Mouse (Mus musculus) heart, postnatal 14 days (tissue): ENCODE measurements around the gene Gale. TPM values are rescaled to one million over a fixed set of nuclear protein-coding genes. Genes with fewer than 3 reads are reported as not detected.
"Not testable (repeated sequence)": the region's sequence is repeated elsewhere in the genome, so short reads cannot be mapped to it uniquely, and the experiment has no call there.

Source experiments
- DNase-seq, 2 experiments: peaks; one replicate each; pipeline ENCODE4 v3.0.0; 2021 to 2022
- intact Hi-C: fragments of 180-260 bp; cut with DNase I; formaldehyde crosslinking; loops from one replicate; pipeline ENCODE4 v1.15.1; 2025
- total RNA-seq, 2 experiments: library from RNA; stranded (reverse); gene quantifications; 2 replicates each; pipeline ENCODE4 v1.2.3; 2021

Gale gene
- total RNA-seq, 2 experiments from 2014 or later: 2.1 to 3.1 TPM

DNA sequence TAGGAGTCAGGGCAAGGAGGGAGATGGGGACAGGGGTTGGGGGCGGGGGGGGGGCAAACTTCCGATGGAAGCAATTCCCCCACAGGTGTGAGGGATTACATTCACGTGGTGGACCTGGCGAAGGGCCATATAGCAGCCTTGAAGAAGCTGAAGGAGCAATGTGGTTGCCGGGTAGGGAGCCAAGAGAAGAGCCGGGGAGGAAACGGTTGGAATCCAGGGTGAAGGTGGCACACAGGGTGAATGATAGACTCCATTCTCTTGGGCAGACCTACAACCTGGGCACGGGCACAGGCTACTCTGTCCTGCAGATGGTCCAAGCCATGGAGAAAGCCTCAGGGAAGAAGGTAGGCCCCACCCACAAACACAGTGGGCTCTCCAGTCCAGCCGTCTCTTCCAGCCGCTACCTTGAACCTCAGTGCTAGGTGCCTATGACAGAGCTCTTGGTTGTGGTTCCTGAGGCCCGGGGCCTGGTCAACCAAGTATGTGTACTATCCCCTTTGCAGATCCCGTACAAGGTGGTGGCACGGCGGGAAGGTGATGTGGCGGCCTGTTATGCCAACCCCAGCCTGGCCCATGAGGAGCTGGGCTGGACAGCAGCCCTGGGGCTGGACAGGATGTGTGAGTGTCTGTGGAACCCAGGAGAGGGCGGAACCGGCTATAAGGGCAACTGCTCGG lies 3.7 kb downstream of the Gale start:
- intact Hi-C loops: no loop called here
- no peak for DNase-seq

DNA sequence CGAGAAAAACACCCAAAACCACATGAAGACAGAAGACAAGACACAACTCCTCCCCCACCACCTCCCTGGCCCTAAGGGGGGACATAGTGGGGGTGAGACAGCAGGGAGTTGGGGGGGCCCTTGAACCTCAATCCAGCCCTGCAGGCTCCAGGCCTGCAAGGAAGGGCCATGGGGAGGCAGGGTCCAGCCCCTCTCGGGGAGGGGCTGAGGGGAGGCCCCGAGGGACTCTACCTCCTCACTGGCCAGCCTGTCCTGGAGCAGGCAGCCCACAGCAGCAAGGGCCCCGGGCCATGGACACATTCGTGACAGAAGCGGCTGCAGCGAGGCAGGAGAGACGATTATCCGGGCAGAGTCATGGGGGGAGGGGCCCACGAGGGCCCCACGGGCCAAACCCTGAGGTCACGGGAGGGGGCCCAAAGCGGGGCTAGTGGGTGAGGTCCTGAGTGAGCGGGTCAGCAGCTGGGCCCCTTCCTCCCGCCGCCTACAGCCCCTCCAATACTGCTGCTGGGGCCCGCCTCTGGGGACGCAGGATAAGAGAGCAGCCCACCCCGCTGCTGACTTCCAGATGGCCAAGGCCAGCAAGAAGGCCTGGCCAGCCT lies 4.8 kb downstream of the Gale start:
- intact Hi-C loops: no loop called here
- DNase-seq: no peak

DNA sequence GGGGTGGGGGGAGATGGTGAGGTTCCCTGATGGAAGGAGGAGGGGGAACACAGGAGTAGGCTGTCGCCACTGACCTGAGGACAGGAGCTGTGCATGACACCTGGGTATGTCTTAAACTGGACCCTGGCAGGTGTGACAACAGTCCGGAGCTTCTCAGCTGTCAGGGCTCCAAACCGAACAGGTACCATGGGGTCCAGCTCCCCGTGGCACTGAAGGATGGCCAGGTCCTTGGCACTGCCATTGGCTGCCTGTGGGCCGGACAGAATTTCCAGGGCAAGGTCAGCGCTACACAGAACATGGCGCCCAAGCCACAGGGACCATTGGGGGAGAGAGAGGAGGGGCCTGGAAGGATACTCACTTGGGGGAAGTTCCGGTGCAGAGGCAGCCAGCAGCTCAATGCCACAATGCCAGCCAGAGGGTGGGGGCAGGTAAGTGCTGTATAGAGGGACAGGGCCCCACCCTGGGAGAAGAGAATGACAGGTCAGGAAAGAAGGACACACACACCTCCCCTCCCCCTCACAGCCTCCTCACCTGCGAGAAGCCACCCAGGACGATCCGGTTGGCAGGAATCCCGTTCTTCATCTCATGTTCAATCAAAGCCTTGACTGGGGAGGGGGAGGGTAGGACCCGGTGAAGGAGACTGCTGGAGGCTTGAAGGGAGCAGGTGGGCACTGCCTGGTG lies 5.7 kb downstream of the Gale start:
- no peak for DNase-seq
- intact Hi-C loops: no loop called here

- no peak for DNase-seq
- intact Hi-C loops: loop anchor here (5.0 kb wide), 1 partner anchor 82 kb away; the partner anchor contains the start of gene Rpl11
Observed at GRCm38 (mm10) chr4:135970585-135970984, 7.1 kb downstream of the Gale start.

DNA sequence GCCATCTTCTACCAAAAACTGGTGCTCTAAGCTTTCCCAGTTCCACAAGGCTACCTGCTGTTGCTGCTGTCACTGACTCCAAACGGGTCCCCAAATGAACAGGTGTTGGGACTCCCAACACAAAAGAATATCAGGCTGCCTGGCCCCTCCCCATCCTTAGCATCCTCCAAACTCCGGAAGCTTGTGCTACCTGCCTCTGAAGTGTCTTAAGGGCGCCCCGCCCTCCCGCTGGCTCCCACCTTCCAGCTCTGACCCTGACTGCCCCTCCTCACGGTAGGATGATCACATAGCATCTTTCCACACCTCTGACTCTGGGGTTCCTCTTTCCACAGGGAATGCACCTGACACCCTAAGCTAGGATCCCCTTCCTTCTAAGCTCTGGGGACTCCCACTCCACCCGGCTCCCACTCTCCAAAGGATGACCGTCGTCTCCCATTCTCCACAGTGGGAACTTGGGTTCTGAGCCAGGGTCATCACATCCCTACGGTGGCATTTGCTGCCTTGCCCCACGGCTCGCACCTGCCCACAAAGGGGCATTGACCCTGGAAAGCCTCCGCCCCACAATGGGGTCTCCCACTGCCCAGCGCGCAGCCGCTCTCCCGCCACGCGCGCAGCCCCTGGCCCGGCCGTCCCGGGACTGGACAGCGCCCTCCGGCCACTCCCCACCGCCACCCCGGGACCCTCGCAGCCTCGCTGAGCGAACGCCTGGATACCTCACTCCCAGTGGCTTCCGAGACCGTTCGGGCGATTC lies 8.5 kb downstream of the Gale start:
- intact Hi-C loops: loop anchor here (5.0 kb wide), 1 partner anchor 80 kb away; the partner anchor contains the start of gene Rpl11
- DNase-seq: no peak

- intact Hi-C loops: loop anchor here (5.0 kb wide), 1 partner anchor 80 kb away; the partner anchor contains the start of gene Rpl11
- DNase-seq: peak; percentile 90 to 94
Observed at GRCm38 (mm10) chr4:135972556-135972906, 9.0 kb downstream of the Gale start, which contains the start of gene Lypla2. Lypla2 (minus strand) TSS chr4:135972626.

- no peak for DNase-seq
- intact Hi-C loops: loop anchor here (5.0 kb wide), 1 partner anchor 79 kb away; the partner anchor contains the start of gene Rpl11
Observed at GRCm38 (mm10) chr4:135972911-135973811, 9.6 kb downstream of the Gale start.

GRCm38 (mm10) chr4:135976146-135976545 lies 12.6 kb downstream of the Gale start:
- no peak for DNase-seq
- intact Hi-C loops: no loop called here

- intact Hi-C loops, DNase-seq: not testable (repeated sequence)
Observed at GRCm38 (mm10) chr4:135980223-135980622, 16.7 kb downstream of the Gale start.

- no peak for DNase-seq
- intact Hi-C loops: no loop called here
Observed at GRCm38 (mm10) chr4:135981524-135982063, 18.1 kb downstream of the Gale start.

- no peak for DNase-seq
- intact Hi-C loops: no loop called here
Observed at GRCm38 (mm10) chr4:135984556-135984955, 21.0 kb downstream of the Gale start.

DNA sequence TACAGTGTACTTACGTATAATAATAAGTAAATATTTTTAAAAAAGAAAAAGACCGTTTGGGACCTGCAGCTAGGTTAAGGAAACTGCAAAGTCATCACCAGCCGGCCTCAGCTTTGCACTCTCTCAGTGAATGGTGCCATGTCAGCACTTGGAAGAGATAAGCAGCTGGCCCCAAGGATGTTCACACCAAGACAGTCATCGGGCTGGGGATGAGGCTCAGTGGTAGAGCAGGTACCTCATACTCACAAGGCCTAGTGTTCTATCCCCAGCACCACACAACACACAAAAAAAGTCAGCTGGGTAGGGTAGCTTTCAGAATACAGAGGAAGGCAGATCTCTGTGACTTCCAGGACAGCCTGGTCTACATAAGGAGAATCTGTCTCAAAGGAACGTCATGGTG lies 21.7 kb downstream of the Gale start:
- intact Hi-C loops: loop anchor here (5.0 kb wide), 1 partner anchor 67 kb away; the partner anchor contains the start of gene Rpl11
- DNase-seq: no peak

DNA sequence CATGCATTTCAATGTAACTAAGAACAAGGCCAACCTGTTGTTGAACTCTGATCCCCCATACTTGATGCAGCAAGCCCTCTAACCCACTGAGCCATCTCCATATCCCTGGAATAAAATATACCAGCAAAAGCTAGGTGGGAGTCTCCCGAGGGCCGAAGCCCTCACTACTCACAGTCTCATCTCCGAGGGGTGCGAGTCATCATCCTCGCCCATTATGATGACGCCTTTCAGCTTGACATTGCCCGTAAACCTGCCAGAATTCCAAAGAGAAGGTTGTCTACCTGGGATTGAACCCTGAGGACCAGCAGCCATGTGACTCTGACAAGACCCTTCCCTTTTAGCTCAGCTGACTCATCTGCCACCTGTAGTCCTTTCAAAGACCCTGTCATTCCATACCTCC lies 22.2 kb downstream of the Gale start:
- no peak for DNase-seq
- intact Hi-C loops: loop anchor here (5.0 kb wide), 1 partner anchor 67 kb away; the partner anchor contains the start of gene Rpl11

GRCm38 (mm10) chr4:135986301-135986942 lies 22.9 kb downstream of the Gale start:
- no peak for DNase-seq
- intact Hi-C loops: loop anchor here (5.0 kb wide), 1 partner anchor 66 kb away; the partner anchor contains the start of gene Rpl11

DNA sequence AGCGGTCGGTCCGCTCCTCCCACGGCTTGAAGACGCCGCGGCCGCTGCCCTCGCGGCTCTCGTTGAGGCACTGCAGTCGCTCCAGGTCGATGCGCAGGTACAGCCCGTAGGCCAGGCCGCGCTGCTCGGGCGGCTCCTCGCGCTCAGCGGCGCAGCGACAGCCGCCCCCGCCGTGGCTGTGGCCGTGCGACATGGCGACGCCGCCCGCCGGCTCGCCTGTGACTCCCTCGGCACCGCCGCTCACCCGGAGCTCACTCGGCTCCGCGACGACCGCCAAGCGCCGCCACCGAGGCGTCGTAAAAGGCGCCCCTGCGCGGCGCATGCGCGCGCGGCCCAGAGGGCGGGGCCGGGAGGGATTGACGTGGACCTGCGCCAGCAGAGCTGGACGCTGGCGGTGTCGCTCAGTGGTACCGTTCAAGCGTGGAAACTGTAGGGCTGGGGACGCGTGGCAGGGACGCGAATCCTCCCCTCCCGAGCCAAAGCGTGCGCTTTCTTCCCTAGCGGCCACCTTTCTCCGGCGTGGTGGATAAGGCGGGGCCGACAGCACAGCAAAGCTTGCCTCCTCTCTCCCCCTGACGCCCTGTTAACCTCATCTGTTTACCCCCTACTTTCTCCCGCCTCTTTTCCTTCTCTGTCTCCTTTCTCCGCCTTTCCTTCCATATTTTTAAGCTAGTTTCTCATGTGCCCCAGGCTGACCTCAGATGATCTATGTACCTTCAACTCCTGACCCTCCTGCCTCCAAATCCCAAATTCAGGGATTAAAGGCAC lies 23.6 kb downstream of the Gale start, which contains the start of gene Pithd1:
Gene Pithd1 (minus strand): TSS at position 322 of the 768 bp plus-strand sequence.
- intact Hi-C loops: loop anchor here (5.0 kb wide), 1 partner anchor 65 kb away; the partner anchor contains the start of gene Rpl11
- peak; percentile 95 for DNase-seq

DNA sequence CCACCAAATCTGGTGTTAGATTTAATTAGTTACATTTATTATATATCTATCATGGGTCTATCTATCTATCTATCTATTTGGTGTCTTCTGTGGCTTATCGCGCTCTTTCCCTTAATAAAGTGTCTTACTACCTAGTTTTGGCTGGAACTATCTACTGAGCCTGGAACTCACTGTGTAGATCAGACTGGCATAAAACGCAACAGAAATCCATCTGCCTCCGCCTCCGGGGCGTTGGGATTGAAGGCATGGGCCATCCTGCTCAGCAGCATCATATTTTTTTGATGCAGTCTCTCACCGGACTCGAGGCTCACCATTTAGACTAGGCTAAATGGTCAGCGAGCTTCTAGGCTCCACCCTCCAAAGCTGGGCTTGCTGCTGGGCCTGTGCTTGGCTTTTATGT lies 24.2 kb downstream of the Gale start:
- intact Hi-C loops: loop anchor here (5.0 kb wide), 1 partner anchor 65 kb away; the partner anchor contains the start of gene Rpl11
- no peak for DNase-seq

DNA sequence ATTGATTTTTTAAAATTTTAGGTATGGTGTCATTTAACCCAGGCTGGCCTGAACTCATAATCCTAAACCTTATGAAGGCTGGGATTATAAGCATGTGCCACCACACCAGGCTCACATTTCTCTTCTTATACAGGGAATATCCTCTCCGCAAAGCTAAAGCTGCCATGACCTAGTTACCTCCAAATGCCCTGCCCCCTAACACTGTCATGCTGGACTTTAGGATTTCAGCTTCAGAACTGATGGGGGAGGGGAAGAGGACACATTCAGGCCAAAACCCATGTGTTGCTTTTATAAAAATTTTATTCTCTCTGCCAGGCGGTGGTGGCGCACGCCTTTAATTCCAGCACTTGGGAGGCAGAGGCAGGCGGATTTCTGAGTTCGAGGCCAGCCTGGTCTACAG lies 30.4 kb downstream of the Gale start:
- intact Hi-C loops: no loop called here

GRCm38 (mm10) chr4:135995118-135995517 lies 31.6 kb downstream of the Gale start:
- intact Hi-C loops: no loop called here
- no peak for DNase-seq

More for the DNA sequence above, 30.4 kb downstream of the Gale start:
- DNase-seq: no peak
